Mouse (Mus musculus) embryonic fibroblast, embryonic 13.5 days (primary cell): ENCODE measurements around the gene Prss46. TPM values are rescaled to one million over a fixed set of nuclear protein-coding genes. Genes with fewer than 3 reads are reported as not detected.
A peak's percentile ranks its signal among the peaks of the same experiment; 100 is the strongest.

Experiments
- H3K27ac ChIP-seq: 2 replicates; pipeline ENCODE4 v1.5.1; 2012; ENCODE audit warnings: low read length, control low read depth, inconsistent platforms; ENCODE audit not compliant: insufficient read depth
- H3K4me1 ChIP-seq: 2 replicates; pipeline ENCODE4 v1.6.1; 2011; ENCODE audit warnings: low read length; ENCODE audit not compliant: control insufficient read depth, insufficient read depth
- H3K4me3 ChIP-seq: 2 replicates; pipeline ENCODE4 v1.5.1; 2011; ENCODE audit warnings: mild to moderate bottlenecking, control low read depth, low read length; ENCODE audit not compliant: insufficient read depth
- CTCF ChIP-seq: IDR thresholded peaks from 2 replicates; pipeline ENCODE4 v1.5.1; 2011; ENCODE audit warnings: mild to moderate bottlenecking, control low read depth, low read length, moderate library complexity, borderline replicate concordance; ENCODE audit not compliant: insufficient read depth
- POLR2A ChIP-seq: IDR thresholded peaks from 2 replicates; pipeline ENCODE4 v1.6.1; 2011; ENCODE audit warnings: low read depth, mild to moderate bottlenecking, control low read depth, low read length, moderate library complexity
- polyA plus RNA-seq: library from polyadenylated mRNA; stranded (reverse); fragments of >200 nt; gene quantifications from 2 replicates; pipeline ENCODE4 v1.2.4, GENCODE M21; 2011; ENCODE audit warnings: low read depth; ENCODE audit not compliant: missing spikeins, insufficient read length

Gene Prss46
- polyA plus RNA-seq, 1 experiment: 0.86 TPM

DNA sequence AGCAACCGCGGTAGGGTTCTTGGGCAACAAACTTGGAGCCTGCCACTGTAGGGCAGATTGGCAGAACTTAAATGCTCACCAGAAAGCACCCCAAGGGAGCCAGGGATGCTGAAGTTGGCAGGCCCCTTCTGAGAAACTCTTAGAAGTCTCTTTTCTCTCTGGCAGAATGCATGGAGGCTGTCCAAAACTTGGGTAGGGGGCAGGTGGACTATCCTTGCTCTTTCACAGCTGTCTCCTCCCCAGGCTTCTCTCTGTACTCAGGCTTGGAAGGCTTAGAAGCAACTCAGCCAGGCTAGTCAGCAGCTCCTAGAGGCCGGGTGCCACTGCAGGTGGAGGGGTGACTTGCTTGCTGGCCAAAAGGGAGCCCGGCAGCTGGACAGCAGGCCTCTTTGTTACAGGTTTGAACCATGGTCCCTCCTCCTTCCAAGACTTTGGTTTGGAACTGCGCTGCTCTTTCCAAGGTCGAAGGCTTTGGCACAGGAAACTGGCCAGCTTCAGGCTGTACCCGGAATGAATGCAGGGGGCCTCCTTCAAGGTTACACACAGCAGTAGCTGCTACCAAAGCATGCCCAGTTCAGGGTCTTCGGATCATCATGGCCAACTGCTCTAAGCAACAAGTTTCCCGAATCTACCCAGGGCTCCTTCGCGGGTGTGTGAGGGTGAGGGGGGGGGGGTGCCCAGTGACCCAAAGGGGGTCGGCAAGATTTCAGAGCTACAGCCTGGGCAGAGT, 35.0 kb downstream of the Prss46 start, which contains the start of gene Als2cl:
Als2cl (plus strand) TSS at position 680 of the 730 bp plus-strand sequence.
- H3K4me3 ChIP-seq: peak within 1 kb of the TSS; percentile 58
- peaks cover 12% of the 10 kb centered on the region; the same call in 1 of the 2 replicates for H3K4me1 ChIP-seq
- no peak within 1 kb of the TSS for H3K27ac ChIP-seq
- no peak for TF ChIP-seq POLR2A
- TF ChIP-seq CTCF: no peak

DNA sequence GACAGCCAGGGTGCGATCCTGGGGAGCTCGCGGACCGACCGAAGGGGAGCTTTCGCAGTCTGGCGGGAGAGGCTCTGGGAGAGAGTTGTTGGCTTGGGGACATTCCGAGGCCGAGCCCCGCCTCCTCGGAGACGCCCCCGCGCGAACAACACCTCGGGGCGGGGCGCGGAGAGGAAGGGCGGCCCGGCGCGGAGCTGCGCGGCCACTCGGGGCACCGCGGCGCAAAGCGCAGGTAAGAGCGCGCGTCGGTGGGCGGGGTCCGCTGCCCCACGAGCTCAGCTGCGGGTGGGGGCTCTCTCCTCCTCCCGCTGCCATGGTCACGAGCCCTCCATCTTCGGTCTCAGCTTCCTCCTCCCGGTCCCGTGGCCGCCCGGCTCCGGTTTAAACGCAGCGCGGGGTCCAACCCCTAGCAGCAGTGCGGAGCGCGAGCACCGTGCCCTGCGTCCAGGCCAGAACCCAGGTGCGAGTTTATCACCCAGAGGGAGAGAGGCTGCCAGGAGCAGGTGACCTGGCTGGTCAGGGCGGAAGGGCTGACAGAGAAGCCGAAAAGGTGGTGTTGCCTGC, 35.8 kb downstream of the Prss46 start, which contains the start of gene Tmie:
Tmie (minus strand) TSS at position 116 of the 564 bp plus-strand sequence.
- Histone ChIP-seq H3K27ac (no peak within 1 kb of the TSS), H3K4me3 (peak within 1 kb of the TSS; percentile 58), H3K4me1 (peaks cover 12% of the 10 kb centered on the region; the same call in 1 of the 2 replicates)
- TF ChIP-seq POLR2A (peak; percentile 62), CTCF (no peak)

DNA sequence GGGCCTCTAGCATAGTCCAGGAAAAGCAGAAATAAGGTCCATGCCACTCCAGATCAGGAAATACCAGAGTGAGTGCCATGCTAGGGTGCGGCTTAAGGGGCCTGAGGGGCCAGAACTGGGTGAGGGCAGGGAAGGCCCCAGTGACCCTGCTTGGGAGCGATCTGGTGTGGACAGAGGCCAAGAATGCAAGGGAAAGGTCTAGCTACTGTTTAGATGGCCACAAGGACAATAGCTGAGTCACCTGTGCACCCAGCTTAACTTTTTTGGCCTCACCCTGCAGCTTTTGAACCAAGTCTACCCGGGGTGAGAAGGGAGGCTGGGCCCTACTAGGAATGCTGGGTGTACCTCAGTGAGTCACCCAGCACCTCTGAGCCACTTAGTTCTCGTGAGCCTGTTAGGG, 36.5 kb downstream of the Prss46 start:
- H3K4me1 ChIP-seq: peaks cover 12% of the 10 kb centered on the region; the same call in 1 of the 2 replicates
- no peak overlapping the region for H3K27ac ChIP-seq
- TF ChIP-seq POLR2A (no peak), CTCF (no peak)
- H3K4me3 ChIP-seq: peak overlapping the region; percentile 58

DNA sequence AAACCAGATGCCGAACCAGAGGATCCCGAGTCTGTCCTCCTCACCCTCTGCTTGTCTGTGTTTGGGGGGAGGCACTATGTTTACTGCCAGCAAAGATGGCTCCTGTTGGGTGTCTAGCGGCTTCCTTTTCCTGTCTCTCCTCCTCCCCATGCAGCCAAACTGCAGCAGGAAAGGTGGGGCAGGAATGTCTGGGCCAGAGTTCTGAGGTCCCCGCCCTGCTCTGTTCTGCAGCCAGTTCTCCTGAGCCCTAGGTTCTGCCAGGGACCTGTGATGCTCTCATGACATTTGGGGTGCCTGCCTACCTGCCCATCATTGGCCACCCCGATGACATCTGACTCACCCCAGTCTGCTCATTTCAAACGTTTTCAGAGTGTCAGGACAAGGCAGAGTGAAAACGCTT, 37.6 kb downstream of the Prss46 start:
- no peak for TF ChIP-seq POLR2A
- no peak for TF ChIP-seq CTCF
- Histone ChIP-seq H3K4me1 (peaks cover 12% of the 10 kb centered on the region; the same call in 1 of the 2 replicates), H3K27ac (no peak overlapping the region), H3K4me3 (no peak overlapping the region)

DNA sequence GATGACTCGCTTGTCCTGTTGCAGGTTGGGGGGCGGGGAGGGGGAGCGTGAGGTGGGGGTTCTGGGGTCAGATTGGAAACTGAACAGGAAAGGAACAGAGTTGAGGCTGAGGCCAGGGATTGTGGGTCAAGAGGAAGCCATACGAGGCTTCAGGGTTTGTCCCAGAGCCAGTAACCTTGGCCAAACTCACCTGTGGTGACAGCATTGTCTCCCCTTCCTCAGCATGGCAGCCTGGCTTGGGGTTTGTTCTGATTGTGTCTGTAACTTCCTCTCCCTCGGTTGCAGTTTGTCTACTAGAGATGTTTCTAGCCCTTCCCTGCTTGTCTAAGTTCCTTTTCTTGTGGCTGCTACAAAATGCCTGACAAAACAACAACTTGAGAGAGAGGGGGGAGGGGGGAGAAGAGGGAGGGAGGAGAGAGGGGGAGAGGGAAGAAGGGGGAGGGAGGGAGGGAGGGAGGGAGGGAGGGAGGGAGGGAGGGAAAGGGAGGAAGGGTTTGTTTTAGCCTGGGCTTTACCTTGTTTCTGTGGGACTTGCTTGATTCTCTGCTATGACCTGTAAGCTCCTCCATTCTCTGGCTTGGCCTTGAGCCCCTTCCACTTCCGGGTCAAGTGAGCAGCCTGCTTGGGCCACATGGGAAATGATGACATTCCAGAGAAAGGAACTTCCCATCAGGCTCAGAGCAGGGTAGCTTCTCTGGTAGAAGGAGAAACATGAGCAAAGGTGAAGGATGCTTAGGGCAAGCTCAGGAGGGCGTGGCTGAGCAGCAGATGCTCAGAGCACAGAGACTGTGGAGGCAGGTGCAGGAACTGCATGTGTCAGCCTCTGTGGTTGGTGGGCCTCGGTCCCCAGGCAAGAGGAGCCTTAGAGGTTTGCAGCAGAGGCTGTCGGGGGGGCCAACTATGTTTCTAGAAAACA, 43.3 kb downstream of the Prss46 start:
- no peak overlapping the region for H3K4me3 ChIP-seq
- TF ChIP-seq CTCF: no peak
- TF ChIP-seq POLR2A: no peak
- no peaks in the 10 kb centered on the region for H3K4me1 ChIP-seq
- H3K27ac ChIP-seq: no peak overlapping the region

DNA sequence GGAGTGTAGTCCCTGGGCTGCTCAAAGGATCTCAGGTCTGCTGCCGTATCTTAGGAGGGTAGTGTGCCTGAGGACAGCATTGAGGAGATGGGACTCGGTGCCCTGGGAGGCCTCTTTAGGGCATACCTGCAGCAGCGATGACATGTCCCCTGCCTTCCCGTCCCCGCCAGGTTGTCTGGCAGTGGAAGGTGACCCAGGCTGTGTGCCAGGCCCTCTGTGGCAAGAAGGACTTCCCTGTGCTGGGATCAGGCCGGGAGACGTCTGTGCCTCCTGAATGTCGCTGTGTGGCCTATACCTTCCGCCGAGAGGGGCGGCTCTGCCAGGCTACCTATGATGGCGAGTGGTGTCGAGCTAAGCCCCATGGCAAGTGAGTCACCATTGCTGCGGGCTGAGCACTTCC, 44.6 kb downstream of the Prss46 start:
- no peaks in the 10 kb centered on the region for H3K4me1 ChIP-seq
- TF ChIP-seq CTCF: no peak
- no peak for TF ChIP-seq POLR2A
- H3K4me3 ChIP-seq: no peak overlapping the region
- H3K27ac ChIP-seq: no peak overlapping the region

DNA sequence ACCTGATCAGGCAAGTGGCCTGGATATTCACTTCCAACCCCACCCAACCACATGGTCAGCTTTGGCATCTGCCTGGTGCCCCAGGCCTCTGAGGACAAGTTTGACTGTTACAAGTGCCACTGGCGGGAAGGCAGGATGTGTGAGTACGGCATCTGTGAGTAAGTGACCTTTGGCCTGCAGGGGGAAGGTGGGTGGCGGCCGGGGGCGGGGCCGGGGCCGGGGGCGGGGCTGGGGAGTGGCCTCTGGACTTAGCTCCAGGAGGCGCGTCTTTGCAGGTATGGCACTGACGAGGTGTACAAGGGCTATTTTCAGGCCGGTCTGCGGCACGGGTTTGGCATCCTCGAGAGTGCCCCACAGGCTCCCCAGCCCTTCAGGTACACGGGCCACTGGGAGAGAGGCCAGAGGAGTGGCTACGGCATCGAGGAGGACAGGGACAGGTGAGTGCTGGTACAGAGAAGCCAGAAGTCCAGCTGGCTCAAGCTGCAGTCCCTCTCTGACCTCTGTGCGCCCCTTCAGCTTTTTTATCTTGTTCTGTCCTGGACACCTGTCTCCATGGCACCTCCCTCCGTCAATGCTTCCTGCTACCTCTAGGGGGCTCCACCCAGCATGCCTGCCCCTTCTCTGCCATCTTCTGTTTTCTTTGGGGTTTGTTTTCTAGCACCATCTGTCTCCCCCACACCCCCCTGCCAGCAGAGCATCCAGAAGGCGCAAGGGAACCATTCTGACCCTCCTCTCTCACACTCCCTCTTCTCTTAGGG, 45.9 kb downstream of the Prss46 start:
- TF ChIP-seq POLR2A: no peak
- 0 out of 2 replicates have a peak, but pooled peaks have one; percentile 5 for TF ChIP-seq CTCF
- no peak overlapping the region for H3K4me3 ChIP-seq
- H3K27ac ChIP-seq: no peak overlapping the region
- H3K4me1 ChIP-seq: no peaks in the 10 kb centered on the region

DNA sequence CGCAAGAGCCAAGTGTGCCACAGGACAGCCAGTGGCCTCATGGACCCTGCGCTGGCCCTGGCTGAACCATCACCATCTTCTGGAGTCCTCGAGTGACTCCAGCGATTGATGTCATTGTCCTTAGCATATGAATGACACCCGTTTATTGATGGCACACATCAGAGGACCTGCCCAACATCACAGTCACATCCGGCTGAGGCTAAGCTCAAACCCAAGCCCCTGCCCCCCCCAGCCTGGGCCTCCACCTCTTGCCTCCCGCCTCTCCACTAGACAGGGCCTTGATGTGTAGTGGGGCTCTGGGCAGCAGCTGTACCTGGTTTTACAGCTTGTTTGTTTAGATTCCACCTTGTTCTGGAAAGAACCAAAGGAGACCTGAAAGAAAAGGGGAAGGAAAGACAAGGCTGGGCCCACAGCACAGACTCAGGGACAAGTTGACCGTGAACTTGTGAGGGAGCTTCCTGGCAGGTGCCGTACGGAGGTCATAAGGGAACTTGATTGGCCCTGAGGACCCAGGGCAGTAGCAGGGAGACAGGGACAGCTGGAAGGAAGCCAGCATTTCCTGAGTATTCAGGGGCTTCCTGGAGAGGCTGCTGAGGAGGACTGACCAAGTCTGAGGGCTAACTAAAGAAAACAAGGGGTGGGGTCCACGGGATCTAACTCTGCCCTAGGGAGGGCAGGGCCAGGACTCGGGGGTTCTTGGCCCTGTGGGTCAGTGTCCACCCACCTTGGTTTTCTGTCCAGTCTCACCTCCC, 46.9 kb downstream of the Prss46 start:
- Histone ChIP-seq H3K27ac (no peak overlapping the region), H3K4me3 (no peak overlapping the region), H3K4me1 (no peaks in the 10 kb centered on the region)
- TF ChIP-seq POLR2A (no peak), CTCF (no peak)

DNA sequence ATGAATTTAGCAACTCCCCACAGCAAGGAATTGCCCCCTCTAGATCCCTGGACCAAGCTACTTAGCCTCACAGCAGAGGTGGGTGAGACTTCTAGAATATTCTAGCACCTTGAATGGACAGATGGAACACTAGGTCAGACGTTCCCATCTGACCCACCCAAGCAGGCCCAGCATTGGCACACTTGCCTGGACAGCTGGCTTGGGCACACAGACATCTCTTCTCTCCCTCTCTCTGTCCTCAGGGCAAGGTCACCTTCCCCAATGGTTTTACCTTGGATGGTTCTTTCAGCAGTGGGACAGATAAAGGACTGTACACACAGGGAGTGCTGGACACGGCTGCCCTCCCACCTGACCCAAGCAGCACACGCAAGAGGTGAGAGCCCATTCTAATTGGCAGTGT, 48.2 kb downstream of the Prss46 start:
- Histone ChIP-seq H3K4me3 (no peak overlapping the region), H3K4me1 (no peaks in the 10 kb centered on the region), H3K27ac (no peak overlapping the region)
- TF ChIP-seq CTCF (no peak), POLR2A (no peak)
